Mouse (Mus musculus) midbrain, embryonic 10.5 days (tissue): ENCODE data around the gene Sirt3. TPM values are rescaled to one million over a fixed set of nuclear protein-coding genes. Genes with fewer than 3 reads are reported as not detected.

Experiments
- DNase-seq: peaks from one replicate; pipeline ENCODE4 v3.0.0-alpha.2; 2017; ENCODE audit warnings: low spot score
- H3K27ac ChIP-seq: fragments of 300-500 bp; sonication (generic); replicated peaks from 2 replicates; pipeline ENCODE4 v1.5.1; 2016; ENCODE audit warnings: mild to moderate bottlenecking
- H3K27me3 ChIP-seq: fragments of 300-500 bp; sonication (generic); 2 replicates; pipeline ENCODE4 v1.6.1; 2016; ENCODE audit warnings: low read depth, mild to moderate bottlenecking; ENCODE audit not compliant: poor library complexity, severe bottlenecking
- H3K36me3 ChIP-seq: fragments of 300-500 bp; sonication (generic); 2 replicates; pipeline ENCODE4 v1.6.1; 2016; ENCODE audit warnings: mild to moderate bottlenecking, moderate library complexity
- H3K4me1 ChIP-seq: fragments of 300-500 bp; sonication (generic); 2 replicates; pipeline ENCODE4 v1.6.1; 2016
- H3K4me3 ChIP-seq: fragments of 300-500 bp; sonication (generic); 2 replicates; pipeline ENCODE4 v1.5.1; 2016; ENCODE audit warnings: mild to moderate bottlenecking, moderate library complexity
- H3K9me3 ChIP-seq: fragments of 300-500 bp; sonication (generic); replicated peaks from 2 replicates; pipeline ENCODE4 v1.6.1; 2016; ENCODE audit warnings: mild to moderate bottlenecking
- WGBS: fragments of 180-500 bp; shearing (Covaris S2); methylation state at CpG from one replicate; pipeline ENCODE4 v1.1.7; 2016; 5-methylcytosine and 5-hydroxymethylcytosine counted together
- polyA plus RNA-seq: library from polyadenylated mRNA; unstranded; fragments of >200 nt; fragmentation: Nextera tagmentation; extraction: Ambion mirVana; gene quantifications from 2 replicates; pipeline ENCODE4 v1.2.1, GENCODE M21; 2016

Gene Sirt3
- polyA plus RNA-seq, 1 experiment from 2014 or later = 29.2 TPM

DNA sequence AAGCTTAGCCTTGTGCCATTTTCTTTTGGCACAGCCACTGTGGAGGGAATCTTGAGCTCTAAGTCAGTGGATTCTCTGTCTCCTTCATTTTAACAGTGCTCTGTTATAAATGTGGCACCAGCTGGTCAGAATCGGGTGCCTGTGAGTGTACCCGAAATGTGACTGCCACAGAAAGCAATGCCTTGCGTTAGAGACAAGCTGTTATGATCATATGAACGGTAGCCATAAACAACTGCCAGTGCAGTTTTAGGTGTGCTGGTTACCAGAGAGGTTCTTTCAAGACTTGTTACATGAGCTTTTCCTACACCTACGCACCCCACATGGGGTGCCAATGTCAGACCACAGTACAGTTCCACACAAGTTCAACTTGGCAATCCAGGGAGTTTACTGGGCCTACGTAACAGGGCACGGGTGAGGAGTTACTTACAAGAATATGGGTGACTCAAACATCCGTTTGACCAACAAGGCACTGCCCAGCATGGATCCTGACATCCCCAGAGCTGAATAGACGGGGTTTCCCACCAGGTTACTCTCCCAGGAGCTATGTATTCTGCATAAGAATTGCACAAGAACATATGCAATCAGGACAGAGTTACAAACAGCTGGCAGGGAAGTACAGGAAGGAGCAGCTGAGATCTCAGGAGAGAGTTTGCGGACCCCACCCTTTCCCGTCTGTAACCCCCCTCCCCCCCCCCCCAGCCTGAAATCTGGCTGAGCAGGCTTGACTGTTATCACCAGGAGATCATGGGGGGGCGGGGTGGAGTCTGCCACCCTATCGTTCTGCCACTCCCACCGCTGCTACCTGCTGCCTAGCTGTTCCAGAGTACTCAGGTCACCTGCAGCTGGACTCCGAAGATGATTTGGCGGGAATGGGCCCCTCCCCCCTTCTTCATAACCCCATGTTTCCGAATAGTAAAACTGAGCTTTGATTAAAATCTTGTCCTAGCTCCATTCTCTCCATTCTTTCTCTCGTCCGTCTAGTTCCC, 41.1 kb downstream of the Sirt3 start:
- Histone ChIP-seq H3K4me3 (no peak overlapping the region), H3K4me1 (peaks cover 3% of the 10 kb centered on the region; the same call in 1 of the 2 replicates), H3K9me3 (no peaks in the 10 kb centered on the region), H3K27ac (no peak overlapping the region), H3K36me3 (no peaks in the 10 kb centered on the region), H3K27me3 (peaks cover 50% of the 10 kb centered on the region)
- DNase-seq = no peak
- 39% methylated on average over 19 of the region's 19 CpGs for WGBS

- Histone ChIP-seq H3K27me3 (peaks cover 50% of the 10 kb centered on the region), H3K4me1 (peaks cover 4% of the 10 kb centered on the region; the same call in 1 of the 2 replicates), H3K9me3 (no peaks in the 10 kb centered on the region), H3K27ac (no peak overlapping the region), H3K36me3 (no peaks in the 10 kb centered on the region), H3K4me3 (no peak overlapping the region)
- WGBS = 61% methylated on average over 5 of the region's 5 CpGs
- no peak for DNase-seq
Measured at GRCm38 (mm10) chr7:140839556-140839955, 42.6 kb downstream of the Sirt3 start.

DNA sequence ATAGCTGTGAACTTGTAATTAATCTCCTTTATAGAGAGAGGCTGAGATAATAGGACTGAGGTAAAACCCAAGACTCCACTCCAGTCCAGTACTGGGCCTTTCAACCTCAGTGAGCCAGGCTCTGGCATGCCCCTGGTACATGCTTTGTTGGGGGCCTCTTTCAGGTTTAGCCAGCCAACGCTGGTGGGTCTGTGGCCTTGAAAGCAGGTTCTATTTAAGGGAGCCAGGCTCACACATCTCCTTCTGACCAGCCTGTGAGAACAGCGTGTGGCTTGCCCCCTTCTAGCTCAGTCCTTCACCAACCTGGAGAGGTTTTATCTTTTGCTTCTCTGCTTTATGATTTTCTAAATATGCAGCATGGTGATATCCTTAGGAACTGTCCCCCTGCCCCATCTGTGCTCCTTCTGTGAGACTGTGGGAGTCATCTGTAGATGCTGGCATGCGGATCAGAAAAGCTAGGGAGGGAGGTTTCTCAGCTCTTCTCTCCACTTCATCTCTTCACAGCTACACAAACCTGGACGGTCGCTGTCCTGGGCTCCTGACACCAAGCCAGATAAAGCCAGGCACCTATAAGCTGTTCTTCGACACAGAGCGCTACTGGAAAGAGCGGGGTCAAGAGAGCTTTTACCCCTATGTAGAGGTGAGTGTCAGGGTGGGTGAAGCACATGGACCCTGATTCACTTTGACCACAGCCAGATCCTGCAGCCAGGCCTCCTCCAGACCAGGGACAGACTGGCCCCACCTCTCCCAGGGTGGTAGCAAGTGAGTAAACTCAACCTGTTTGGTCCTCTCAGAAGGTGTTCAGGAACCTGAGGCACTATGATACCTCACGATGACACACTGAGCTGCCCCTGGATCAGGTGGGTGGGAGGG, 45.6 kb downstream of the Sirt3 start:
- H3K4me3 ChIP-seq = no peak overlapping the region
- DNase-seq = no peak
- peaks cover 4% of the 10 kb centered on the region; the same call in 1 of the 2 replicates for H3K4me1 ChIP-seq
- H3K36me3 ChIP-seq = no peaks in the 10 kb centered on the region
- peaks cover 20% of the 10 kb centered on the region for H3K27me3 ChIP-seq
- no peak overlapping the region for H3K27ac ChIP-seq
- WGBS = 88% methylated on average over 9 of the region's 9 CpGs
- no peaks in the 10 kb centered on the region for H3K9me3 ChIP-seq

GRCm38 (mm10) chr7:140835758-140836087, 46.4 kb downstream of the Sirt3 start:
- peaks cover 4% of the 10 kb centered on the region; the same call in 1 of the 2 replicates for H3K4me1 ChIP-seq
- H3K27ac ChIP-seq = no peak overlapping the region; the same call in 1 of the 2 replicates
- no peak for DNase-seq
- no peaks in the 10 kb centered on the region for H3K36me3 ChIP-seq
- peaks cover 13% of the 10 kb centered on the region; the same call in 1 of the 2 replicates for H3K27me3 ChIP-seq
- 77% methylated on average over 2 of the region's 2 CpGs for WGBS
- H3K9me3 ChIP-seq = no peaks in the 10 kb centered on the region
- H3K4me3 ChIP-seq = no peak overlapping the region

DNA sequence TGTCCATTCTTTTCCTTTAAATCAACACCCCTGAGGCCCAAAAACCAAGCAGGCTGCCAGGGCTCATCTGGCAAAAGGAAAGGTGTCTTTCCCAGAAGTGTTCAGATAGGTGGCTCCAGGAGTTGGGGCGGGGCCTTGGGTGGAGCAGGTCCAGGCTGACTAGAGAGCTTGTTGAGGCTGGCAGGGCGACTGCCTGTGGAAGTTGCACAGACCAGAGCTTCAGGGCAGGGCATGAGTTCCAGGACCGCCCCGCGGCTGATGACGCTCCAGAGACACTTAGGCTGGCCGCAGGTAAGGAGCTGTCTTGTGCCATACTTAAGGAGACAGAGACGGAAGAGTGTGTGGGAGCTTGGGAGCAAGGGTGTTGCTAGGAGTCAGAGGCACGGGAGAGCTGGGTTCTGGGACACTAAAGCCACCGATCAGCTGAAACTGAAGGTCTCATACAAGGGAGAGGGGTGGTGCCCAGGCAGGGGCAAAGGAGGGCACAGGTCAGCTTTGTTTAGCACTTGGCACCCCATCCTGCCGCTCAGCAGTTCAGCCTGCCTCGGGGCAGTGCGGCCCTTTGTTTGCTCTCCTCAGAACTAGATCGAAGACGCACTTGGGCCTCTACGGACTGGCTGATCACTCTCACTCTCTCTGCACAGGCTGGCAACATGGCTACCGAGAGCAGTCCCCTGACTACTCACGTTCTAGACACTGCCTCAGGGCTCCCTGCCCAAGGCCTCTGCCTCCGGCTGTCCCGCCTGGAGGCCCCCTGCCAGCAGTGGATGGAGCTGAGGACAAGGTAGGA, 46.9 kb downstream of the Sirt3 start, which contains the start of gene Urah:
Urah (plus strand) TSS at position 51 of the 790 bp plus-strand sequence.
- Histone ChIP-seq H3K4me1 (peaks cover 4% of the 10 kb centered on the region; the same call in 1 of the 2 replicates), H3K27ac (no peak within 1 kb of the TSS; the same call in 1 of the 2 replicates), H3K4me3 (no peak within 1 kb of the TSS), H3K9me3 (no peaks in the 10 kb centered on the region), H3K27me3 (peaks cover 7% of the 10 kb centered on the region; the same call in 1 of the 2 replicates), H3K36me3 (no peaks in the 10 kb centered on the region)
- WGBS = 47% methylated on average over 20 of the region's 20 CpGs
- no peak for DNase-seq

DNA sequence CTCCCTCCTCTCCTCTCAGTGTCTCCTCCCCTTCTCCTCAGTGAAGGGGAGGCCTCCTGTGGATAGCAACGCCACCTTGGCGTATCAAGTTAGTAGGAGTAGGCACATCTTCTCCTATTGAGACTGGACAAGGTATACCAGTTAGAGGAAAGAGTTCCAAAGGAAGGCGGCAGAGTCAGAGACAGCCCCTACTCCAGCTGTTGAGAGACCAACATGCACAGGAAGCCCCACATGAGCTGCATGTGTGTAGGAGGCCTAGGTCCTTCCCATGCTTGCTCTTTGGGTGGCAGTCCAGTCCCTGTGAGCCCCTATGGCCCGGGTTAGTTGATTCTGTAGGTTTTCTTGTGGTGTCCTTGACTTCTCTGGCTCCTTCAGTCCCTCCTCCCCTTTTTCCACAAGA, 48.8 kb downstream of the Sirt3 start:
- Histone ChIP-seq H3K9me3 (no peaks in the 10 kb centered on the region), H3K36me3 (no peaks in the 10 kb centered on the region), H3K4me1 (peaks cover 4% of the 10 kb centered on the region; the same call in 1 of the 2 replicates), H3K27ac (no peak overlapping the region), H3K27me3 (no peaks in the 10 kb centered on the region), H3K4me3 (no peak overlapping the region)
- no peak for DNase-seq
- WGBS = 86% methylated on average over 4 of the region's 4 CpGs

GRCm38 (mm10) chr7:140831447-140831846, 50.7 kb downstream of the Sirt3 start:
- Histone ChIP-seq H3K36me3 (no peaks in the 10 kb centered on the region), H3K27ac (no peak overlapping the region), H3K4me1 (peaks cover 4% of the 10 kb centered on the region; the same call in 1 of the 2 replicates), H3K4me3 (no peak overlapping the region), H3K9me3 (no peaks in the 10 kb centered on the region), H3K27me3 (no peaks in the 10 kb centered on the region)
- 87% methylated on average over 6 of the region's 6 CpGs for WGBS
- no peak for DNase-seq

DNA sequence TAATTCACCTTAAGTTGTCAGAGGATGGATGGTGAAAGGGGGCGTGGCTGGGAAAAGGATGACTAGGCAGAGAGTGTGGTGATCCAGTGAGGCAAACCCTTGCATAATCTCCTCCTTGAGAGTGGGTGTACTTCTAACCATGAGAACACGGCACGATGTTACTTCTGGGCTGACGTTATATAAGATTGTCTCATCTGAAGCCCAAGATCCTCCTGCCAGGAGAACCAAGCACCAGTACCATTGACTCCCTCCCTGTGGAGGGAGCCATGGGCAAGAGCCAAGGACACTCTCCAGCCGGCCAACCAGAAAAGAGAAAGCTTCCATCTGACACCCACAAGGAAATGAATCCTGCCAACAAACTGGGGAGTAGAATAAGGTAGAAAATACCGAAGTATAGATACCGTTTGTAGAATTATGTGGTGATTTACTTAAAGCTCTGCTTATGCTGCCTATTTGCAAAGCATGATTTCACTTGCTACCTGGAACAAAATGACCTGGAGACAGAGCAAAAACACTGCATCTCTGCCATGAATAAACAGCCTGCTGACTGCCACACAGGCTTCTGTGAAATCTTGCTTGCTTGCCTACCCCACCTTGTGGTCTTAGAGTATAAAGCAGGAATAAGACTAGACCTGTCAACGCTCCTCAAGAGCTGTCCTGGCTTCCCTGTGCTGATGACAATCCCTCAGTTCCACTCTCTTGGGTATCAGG, 53.8 kb downstream of the Sirt3 start:
- no peaks in the 10 kb centered on the region for H3K36me3 ChIP-seq
- WGBS = 43% methylated on average over 8 of the region's 8 CpGs
- no peaks in the 10 kb centered on the region for H3K4me1 ChIP-seq
- H3K27ac ChIP-seq = no peak overlapping the region
- no peaks in the 10 kb centered on the region for H3K27me3 ChIP-seq
- DNase-seq = no peak
- no peaks in the 10 kb centered on the region for H3K9me3 ChIP-seq
- no peak overlapping the region for H3K4me3 ChIP-seq

GRCm38 (mm10) chr7:140822731-140823130, 59.4 kb downstream of the Sirt3 start:
- WGBS = 90% methylated on average over 4 of the region's 4 CpGs
- Histone ChIP-seq H3K4me3 (no peak overlapping the region), H3K9me3 (no peaks in the 10 kb centered on the region), H3K27ac (no peak overlapping the region), H3K36me3 (no peaks in the 10 kb centered on the region), H3K4me1 (peaks cover 11% of the 10 kb centered on the region; the same call in 1 of the 2 replicates), H3K27me3 (peaks cover 6% of the 10 kb centered on the region; the same call in 1 of the 2 replicates)
- no peak for DNase-seq

DNA sequence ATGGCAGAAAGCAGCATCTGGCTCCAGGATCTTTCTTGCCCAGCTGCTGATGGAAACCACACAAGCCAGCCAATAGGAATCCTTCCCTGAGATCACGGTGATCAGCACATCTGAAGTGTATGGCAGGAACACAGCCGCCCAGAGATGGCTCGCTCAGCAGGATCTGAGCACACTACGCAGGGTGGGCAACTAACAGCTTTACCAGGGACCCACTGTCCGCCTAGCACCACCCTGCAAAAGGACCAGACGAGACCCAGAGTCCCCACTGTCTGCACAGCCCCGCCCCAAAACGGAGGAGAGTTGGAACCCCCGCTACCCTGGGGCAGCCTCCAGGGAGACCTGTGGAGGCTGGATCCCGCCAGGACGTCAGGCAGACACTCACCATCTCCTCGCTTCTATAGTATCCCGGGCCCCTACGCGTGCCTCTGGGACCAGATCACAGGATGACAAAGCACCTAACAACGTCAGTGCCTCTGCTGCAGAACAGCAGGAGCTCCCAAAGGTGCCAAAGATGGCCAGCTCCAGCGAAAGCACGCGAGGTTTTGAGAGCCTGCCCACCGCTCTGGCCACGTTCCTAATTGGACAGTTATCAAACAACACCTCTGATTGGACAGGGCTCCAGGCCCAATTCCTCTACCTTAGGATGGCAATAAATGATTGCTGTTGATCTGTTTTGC, 60.3 kb downstream of the Sirt3 start, which contains the start of gene Zfp941:
Zfp941 (minus strand) TSS at position 526 of the 677 bp plus-strand sequence.
- peak within 1 kb of the TSS; percentile 86 for H3K27ac ChIP-seq
- peaks cover 11% of the 10 kb centered on the region; the same call in 1 of the 2 replicates for H3K4me1 ChIP-seq
- H3K4me3 ChIP-seq = peak within 1 kb of the TSS; percentile 68
- H3K36me3 ChIP-seq = no peaks in the 10 kb centered on the region
- 2% methylated on average over 21 of the region's 21 CpGs for WGBS
- DNase-seq = peak; percentile 70
- peaks cover 6% of the 10 kb centered on the region; the same call in 1 of the 2 replicates for H3K27me3 ChIP-seq
- no peaks in the 10 kb centered on the region for H3K9me3 ChIP-seq

- DNase-seq = no peak
- H3K4me1 ChIP-seq = peaks cover 11% of the 10 kb centered on the region; the same call in 1 of the 2 replicates
- no peaks in the 10 kb centered on the region for H3K9me3 ChIP-seq
- H3K27ac ChIP-seq = peak overlapping the region; percentile 86; the same call in 1 of the 2 replicates
- H3K27me3 ChIP-seq = peaks cover 6% of the 10 kb centered on the region; the same call in 1 of the 2 replicates
- WGBS = 46% methylated on average over 5 of the region's 5 CpGs
- no peaks in the 10 kb centered on the region for H3K36me3 ChIP-seq
- H3K4me3 ChIP-seq = peak overlapping the region; percentile 68
Measured at GRCm38 (mm10) chr7:140821305-140821652, 60.8 kb downstream of the Sirt3 start.
